Mouse (Mus musculus) naive thymus-derived CD4-positive, alpha-beta T cell, adult 5 months (primary cell): Measurements from ENCODE around the gene Tmem170b. TPM values are rescaled to one million over a fixed set of nuclear protein-coding genes. Genes with fewer than 3 reads are reported as not detected.

Experiments
- polyA plus RNA-seq: library from polyadenylated mRNA; unstranded; fragments of 100-300 nt; shearing (Covaris generic); gene quantifications from one replicate; pipeline ENCODE4 v1.2.1, GENCODE M21; 2017

The Tmem170b gene
- 18.7 TPM for polyA plus RNA-seq

GRCm38 (mm10) chr13:41605099-41606010, at the start of gene Tmem170b:
TSS of gene Tmem170b (plus strand) at chr13:41605907.

Other genes starting within 250 kb of the Tmem170b start
- 116 TPM for gene Nedd9, start 118.5 kb upstream of the Tmem170b start, polyA plus RNA-seq
- gene Adtrp, start 241.8 kb downstream of the Tmem170b start, polyA plus RNA-seq, result not detected